Mouse (Mus musculus) kidney, postnatal 25 days (tissue): ENCODE results near the gene Nr2e3.

Experiments
- DNase-seq, 2 experiments: peaks; one replicate each; pipeline ENCODE4 v3.0.0; 2021; ENCODE audit warnings: mixed read lengths in 2 of 2

The Nr2e3 gene

GRCm38 (mm10) chr9:59960559-59960958 is at the start of gene Nr2e3:
Gene Nr2e3, minus strand, starts transcription at chr9:59960659.
- no peak for DNase-seq

- peak in 1 of 2 experiments; percentile 36 for DNase-seq
Measured at GRCm38 (mm10) chr9:60008936-60009335, 48.5 kb upstream of the Nr2e3 start.

DNA sequence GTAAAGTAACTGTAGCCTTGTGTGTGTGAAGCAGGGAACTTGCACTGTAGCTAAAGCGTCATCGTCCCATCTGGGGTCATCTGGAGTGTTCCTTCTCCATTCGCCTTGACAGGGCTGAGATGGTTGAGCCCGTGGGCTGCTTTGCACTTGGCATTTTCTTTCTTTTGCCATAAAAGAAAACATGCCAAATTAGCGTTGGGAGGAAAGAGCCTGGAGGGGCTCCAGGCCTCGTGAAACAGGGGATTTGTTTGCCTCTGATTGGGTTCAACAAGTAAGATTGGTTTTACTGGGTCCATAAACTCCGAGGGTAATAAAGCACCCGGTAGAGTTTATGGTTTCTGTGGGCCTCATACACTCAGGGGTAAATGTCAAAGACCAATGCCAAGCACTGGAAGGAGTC is 41.9 kb upstream of the Nr2e3 start:
- no peak for DNase-seq

DNA sequence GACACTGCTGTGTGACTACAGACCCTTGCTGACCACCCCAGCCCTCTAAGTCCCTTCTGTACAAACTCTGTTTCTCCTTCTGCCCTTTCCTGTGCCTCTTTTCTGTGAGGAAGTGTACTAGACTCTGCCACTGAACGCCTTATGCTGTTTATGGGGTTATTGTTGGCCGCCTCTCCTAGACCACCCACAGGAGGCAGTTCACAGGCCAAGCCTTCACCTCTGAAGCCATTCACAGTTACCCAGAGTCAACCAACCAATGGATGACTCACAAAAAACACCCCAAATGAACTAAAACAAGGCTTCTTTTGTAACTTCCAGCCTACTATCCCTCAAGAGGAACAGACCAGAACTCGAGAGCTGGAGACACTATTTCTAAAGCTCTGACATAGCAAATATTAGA is 41.0 kb upstream of the Nr2e3 start:
- no peak for DNase-seq

- DNase-seq: no peak
Measured at GRCm38 (mm10) chr9:59997725-59998124, 37.3 kb upstream of the Nr2e3 start.

DNA sequence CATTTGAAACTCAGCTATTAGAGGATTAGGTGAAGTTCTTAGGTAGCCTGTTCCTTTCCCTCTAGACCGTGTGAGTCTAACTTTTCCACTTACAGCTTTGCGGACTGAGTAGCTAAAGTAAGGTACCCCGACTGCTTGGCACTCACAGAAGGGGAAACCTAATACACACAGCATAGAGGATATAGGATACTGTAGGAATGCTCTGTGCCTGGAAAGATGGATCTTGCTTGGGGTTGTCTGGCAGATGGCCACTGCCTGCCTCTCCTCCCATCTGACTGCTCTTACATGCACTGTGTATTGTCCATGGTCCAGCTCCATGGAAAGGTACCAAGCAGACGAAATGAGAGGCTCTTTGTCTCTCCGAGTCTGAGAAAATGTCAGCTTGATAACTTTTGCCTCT is 30.9 kb upstream of the Nr2e3 start:
- DNase-seq: no peak

GRCm38 (mm10) chr9:59989864-59990263 is 29.4 kb upstream of the Nr2e3 start:
- DNase-seq: peak; percentile 40 to 78

DNA sequence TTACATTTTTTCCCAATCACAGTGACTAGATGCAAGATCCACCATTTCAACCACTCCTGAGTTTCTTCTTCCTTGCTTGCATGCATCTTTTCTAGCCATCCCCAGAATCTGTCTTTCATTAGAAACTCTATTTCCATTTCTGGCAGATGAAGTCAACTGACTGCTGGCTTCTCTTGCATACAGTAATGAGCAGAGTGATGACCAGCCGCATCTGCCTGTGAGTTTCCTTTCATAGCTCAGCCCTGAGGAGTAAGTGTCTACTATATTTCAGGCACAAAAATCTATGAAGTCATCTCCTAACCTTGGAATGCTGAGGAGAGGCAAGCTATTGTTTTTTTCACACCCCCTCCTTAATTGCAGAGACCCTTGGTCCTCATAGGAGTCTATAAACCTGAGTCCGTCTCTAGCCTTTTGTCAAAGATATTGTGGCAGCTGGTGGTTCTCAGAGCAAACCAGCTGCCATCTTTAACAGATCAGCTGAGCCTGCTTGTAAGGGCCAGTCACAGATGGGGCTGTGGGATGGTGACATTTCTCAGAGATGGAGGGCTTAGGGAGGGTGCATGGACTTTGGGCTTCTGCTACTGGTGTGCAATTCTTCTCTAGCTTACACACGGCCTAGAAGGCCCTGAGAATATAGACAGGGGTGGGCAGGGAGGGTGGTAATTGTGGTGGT is 25.6 kb upstream of the Nr2e3 start:
- no peak for DNase-seq

- DNase-seq: no peak
Measured at GRCm38 (mm10) chr9:59981116-59981515, 20.7 kb upstream of the Nr2e3 start.

- peak in 1 of 2 experiments; percentile 42 for DNase-seq
Measured at GRCm38 (mm10) chr9:59971263-59971662, 10.8 kb upstream of the Nr2e3 start.

- DNase-seq: peak; percentile 65 to 72
Measured at GRCm38 (mm10) chr9:59969383-59969782, 8.9 kb upstream of the Nr2e3 start.

GRCm38 (mm10) chr9:59965046-59965445 is 4.6 kb upstream of the Nr2e3 start:
- no peak for DNase-seq

DNA sequence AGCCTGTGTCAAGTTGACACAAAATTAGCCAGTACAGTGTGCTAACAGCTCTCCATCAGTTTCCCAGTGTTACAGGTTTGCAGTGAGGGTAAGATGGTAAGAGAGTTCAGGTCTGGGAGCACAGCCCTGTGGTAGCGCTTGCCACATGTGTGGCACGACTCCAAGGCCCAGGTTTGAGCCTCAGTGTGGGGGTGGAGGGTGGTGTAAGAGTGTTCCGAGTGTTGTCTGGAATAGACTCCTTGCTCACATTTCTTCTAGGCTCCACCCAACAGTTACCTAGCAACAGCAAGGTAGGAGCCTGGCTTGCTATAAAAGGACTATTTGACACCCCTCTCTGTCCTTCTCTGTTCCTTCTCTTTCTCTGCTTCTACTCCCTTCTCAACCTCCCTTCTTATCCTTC is 3.9 kb upstream of the Nr2e3 start:
- no peak for DNase-seq

GRCm38 (mm10) chr9:59961201-59961955 is 919 bp upstream of the Nr2e3 start:
- no peak for DNase-seq

DNA sequence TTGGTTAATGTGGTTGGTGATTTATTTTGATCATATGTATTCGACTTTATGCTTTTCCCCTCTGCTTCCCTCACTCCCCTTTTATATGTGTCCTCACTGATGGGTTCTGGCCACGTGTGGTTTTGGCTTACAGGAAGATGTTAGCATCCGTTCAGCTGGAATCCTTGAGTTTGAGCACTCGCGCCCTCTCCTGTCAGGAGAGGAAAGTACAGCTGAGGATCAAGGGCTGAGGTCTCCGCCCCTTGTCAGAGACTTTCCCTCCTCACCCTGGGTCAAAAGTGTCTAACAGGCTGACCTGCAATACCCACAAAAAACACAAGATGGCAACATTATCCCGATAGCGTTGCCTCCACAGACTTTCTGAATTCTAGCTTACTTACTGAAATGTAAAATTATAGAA is 1.2 kb downstream of the Nr2e3 start:
- peak; percentile 84 to 87 for DNase-seq

- peak in 1 of 2 experiments; percentile 9 for DNase-seq
Measured at GRCm38 (mm10) chr9:59958115-59958514, 2.3 kb downstream of the Nr2e3 start.

GRCm38 (mm10) chr9:59956496-59956895 is 4.0 kb downstream of the Nr2e3 start:
- peak in 1 of 2 experiments; percentile 19 for DNase-seq

DNA sequence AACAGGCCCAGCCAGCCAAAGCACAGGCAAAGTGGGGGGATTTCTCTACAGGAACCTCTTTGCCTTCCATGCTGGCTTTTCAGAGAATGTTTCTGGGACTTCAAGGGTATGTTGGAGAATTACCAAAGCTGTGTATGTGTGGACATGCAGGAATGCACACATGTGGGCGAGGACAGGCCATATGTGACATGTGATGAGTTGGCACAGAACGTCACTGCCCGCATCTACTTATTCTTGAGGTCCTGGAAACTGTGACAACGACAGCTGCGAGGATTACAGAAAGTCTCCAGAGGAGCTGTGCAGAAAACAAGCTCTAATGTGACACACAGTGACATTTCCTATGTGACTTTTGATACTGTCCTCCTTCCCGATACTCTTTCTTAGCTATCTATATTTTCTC is 4.8 kb downstream of the Nr2e3 start:
- DNase-seq: peak in 1 of 2 experiments; percentile 8

GRCm38 (mm10) chr9:59955199-59955598 is 5.3 kb downstream of the Nr2e3 start:
- peak in 1 of 2 experiments; percentile 7 for DNase-seq

GRCm38 (mm10) chr9:59953556-59953955 is 6.9 kb downstream of the Nr2e3 start:
- DNase-seq: peak in 1 of 2 experiments; percentile 5

DNA sequence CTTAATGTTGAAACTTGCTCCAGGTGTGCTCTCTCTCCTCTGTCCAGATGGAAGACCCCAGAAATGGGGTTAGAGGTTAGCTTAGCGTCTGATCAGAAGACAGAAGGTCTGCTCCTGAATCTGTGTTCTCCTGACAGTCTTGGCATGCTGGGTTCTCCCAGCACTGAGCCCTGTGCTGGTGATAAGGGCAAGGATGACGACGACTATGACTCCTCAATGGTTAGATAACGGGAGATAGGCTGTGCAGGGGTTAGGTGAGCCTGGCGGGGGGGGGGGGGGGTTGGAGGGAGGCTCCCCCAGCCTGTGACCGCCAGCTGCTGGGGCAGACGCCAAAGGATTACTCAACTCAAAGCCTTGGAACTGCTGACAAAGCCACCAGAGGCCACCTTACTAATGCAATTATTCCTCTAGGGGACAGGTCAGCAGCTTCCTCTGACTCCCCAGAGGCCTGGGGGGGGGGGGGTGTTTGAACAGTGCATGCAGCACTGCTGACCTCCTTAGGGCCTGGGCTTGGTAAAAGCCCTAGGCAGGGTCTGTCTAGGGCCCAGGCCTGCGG is 7.9 kb downstream of the Nr2e3 start:
- peak in 1 of 2 experiments; percentile 30 for DNase-seq

GRCm38 (mm10) chr9:59951943-59952342 is 8.5 kb downstream of the Nr2e3 start:
- no peak for DNase-seq

- DNase-seq: peak in 1 of 2 experiments; percentile 25
Measured at GRCm38 (mm10) chr9:59951001-59951750, 9.3 kb downstream of the Nr2e3 start.
